ENCODE assay signal across 8 mouse cellular contexts in the genomic region with DNA sequence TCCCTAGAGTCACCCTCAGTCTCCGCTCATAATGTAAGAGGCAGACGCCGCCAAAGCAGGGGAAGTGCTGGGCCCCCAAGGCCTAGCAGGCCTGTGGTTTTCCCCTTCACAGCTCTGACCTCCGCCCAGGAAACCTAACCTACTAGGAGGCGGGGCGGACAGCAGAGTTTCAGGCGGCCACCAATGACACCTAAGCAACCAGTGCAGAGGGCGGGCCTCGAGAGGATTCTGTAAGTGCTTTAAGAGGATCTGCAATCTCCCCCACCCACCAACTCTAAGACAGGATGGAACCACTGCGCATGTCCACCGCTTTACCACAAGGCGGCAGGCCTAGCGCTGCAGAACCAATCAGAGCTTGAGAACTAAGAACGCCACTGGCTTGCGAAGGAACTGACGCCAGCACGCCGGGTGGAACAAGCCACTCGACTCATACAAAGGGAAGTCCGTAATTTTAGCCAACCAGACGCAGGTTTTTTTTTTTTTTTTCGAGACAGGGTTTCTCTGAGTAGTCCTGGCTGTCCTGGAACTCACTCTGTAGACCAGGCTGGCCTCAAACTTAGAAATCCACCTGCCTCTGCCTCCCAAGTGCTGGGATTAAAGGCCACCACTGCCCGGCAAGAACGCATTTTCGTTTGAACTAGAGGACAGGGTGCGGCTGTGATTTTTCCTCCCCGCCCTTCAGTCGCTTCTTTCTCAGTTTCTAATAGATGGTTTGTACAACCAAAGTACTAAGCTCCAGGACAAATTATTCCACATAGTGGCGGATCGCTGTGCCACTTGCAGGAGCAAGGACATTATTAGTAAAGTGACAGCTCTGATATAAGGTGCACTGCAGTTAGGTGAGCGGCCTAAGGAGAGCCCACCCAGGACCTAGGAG. TPM values are rescaled to one million over a fixed set of nuclear protein-coding genes. Genes with fewer than 3 reads are reported as not detected.
DNase-seq lines count a peak whose midpoint lies in the region; ATAC-seq lines count a peak whose summit lies in the region.

No protein-coding gene starts in this region.

- H3K36me3 ChIP-seq in hindbrain, embryonic 11.5 days (ENCODE audit: control insufficient read depth, insufficient read depth, low read length) = no peaks in the 10 kb centered on the region

- 24% methylated on average over 31 of the region's 31 CpGs for WGBS in hindbrain, embryonic 11.5 days

- peak; percentile 95 for DNase-seq in NIH3T3 (ENCODE audit: low read depth)
- peak; percentile 96 for DNase-seq in cerebellum, adult 9-11 months
- peak; percentile 87 to 94 for DNase-seq in frontal cortex, adult 2 months (ENCODE audit: extremely low spot score in 1 of 2, low spot score in 1 of 2)
- peak; percentile 87 for DNase-seq in hindbrain, embryonic 11.5 days (ENCODE audit: low spot score)
- peak; percentile 75 to 80 for DNase-seq in layer of hippocampus, postnatal 10 days (ENCODE audit: low spot score in 2 of 2)
- DNase-seq in lung, postnatal 10 days = peak; percentile 96
- DNase-seq in retina, embryonic 14.5 days (ENCODE audit: low spot score) = peak; percentile 91
- DNase-seq in thymus, postnatal 4 days = peak; percentile 89

- 0 out of 2 replicates have a peak overlapping the region, but pooled peaks have one; percentile 10 for H3K4me3 ChIP-seq in hindbrain, embryonic 11.5 days (ENCODE audit: low read depth, low read length)

- peak overlapping the region; percentile 26 for H3K4me2 ChIP-seq in hindbrain, embryonic 11.5 days (replicated peaks; ENCODE audit: low read depth, low read length)

- no peaks in the 10 kb centered on the region for H3K27me3 ChIP-seq in hindbrain, embryonic 11.5 days (ENCODE audit: control insufficient read depth, insufficient read depth, low read length)

- no peaks in the 10 kb centered on the region for H3K4me1 ChIP-seq in hindbrain, embryonic 11.5 days (replicated peaks; ENCODE audit: control insufficient read depth, insufficient read depth, low read length)

- no peaks in the 10 kb centered on the region for H3K9me3 ChIP-seq in hindbrain, embryonic 11.5 days (ENCODE audit: control insufficient read depth, low read length)

- ATAC-seq in hindbrain, embryonic 11.5 days (ENCODE audit: low FRiP score) = peak; percentile 96

- H3K9ac ChIP-seq in hindbrain, embryonic 11.5 days (ENCODE audit: low read depth, low read length) = no peak overlapping the region

- H3K27ac ChIP-seq in hindbrain, embryonic 11.5 days (ENCODE audit: low read depth, low read length) = peak overlapping the region; percentile 42; the same call in 1 of the 2 replicates

RNA-seq across cellular contexts. Expression of a gene that starts 6.6 kb away (rescaled TPM):
- 6.4 and 7.3 TPM in 2 replicates for polyA plus RNA-seq in frontal cortex, adult 2 months (2012; rRNA removed)
- 0.99 and 2.3 TPM in 2 replicates for polyA plus RNA-seq in hindbrain, embryonic 11.5 days (2014; fragmentation: Nextera tagmentation; extraction: Ambion mirVana)
- total RNA-seq in layer of hippocampus, postnatal 10 days (2021) = 1 to 10 TPM; 4.6 to 5.1 TPM

RNA-seq across cellular contexts. Expression of a gene that starts 6.7 kb away (rescaled TPM):
- polyA plus RNA-seq in frontal cortex, adult 2 months (2012; rRNA removed) = 77.6 and 80.3 TPM in 2 replicates
- 117 and 126 TPM in 2 replicates for polyA plus RNA-seq in hindbrain, embryonic 11.5 days (2014; fragmentation: Nextera tagmentation; extraction: Ambion mirVana)
- total RNA-seq in layer of hippocampus, postnatal 10 days (2021) = 10 to 100 TPM; 69.8 to 72.9 TPM

RNA-seq across cellular contexts. Expression of a gene that starts 15.6 kb away (rescaled TPM):
- 9.2 and 10.0 TPM in 2 replicates for polyA plus RNA-seq in frontal cortex, adult 2 months (2012; rRNA removed)
- 17.5 and 18.7 TPM in 2 replicates for polyA plus RNA-seq in hindbrain, embryonic 11.5 days (2014; fragmentation: Nextera tagmentation; extraction: Ambion mirVana)
- total RNA-seq in layer of hippocampus, postnatal 10 days (2021) = 1 to 10 TPM; 3.9 to 7.1 TPM

RNA-seq across cellular contexts. Expression of a gene that starts 19.2 kb away (rescaled TPM):
- polyA plus RNA-seq in frontal cortex, adult 2 months (2012; rRNA removed) = 88.7 and 113 TPM in 2 replicates
- polyA plus RNA-seq in hindbrain, embryonic 11.5 days (2014; fragmentation: Nextera tagmentation; extraction: Ambion mirVana) = 26.3 and 35.9 TPM in 2 replicates
- total RNA-seq in layer of hippocampus, postnatal 10 days (2021) = 100 to 1,000 TPM; 333 to 351 TPM

RNA-seq across cellular contexts. Expression of a gene that starts 23.2 kb away (rescaled TPM):
- polyA plus RNA-seq in frontal cortex, adult 2 months (2012; rRNA removed) = not detected in 2 replicates
- 0.06 and 0.11 TPM in 2 replicates for polyA plus RNA-seq in hindbrain, embryonic 11.5 days (2014; fragmentation: Nextera tagmentation; extraction: Ambion mirVana)
- total RNA-seq in layer of hippocampus, postnatal 10 days (2021) = not detected

Comparison
In these comparisons a context has a peak if more than half of its experiments do, and no peak if none do; other contexts are left out.
1. Peak in every context shown above with its lines: DNase-seq, ATAC-seq, H3K4me3 ChIP-seq and H3K27ac ChIP-seq.